Mouse (Mus musculus) embryonic facial prominence, embryonic 11.5 days (tissue): ENCODE results near the gene Med9. TPM values are rescaled to one million over a fixed set of nuclear protein-coding genes. Genes with fewer than 3 reads are reported as not detected.
"Not testable (repeated sequence)": the region's sequence is repeated elsewhere in the genome, so short reads cannot be mapped to it uniquely, and the experiment has no call there.

Experiments used
- ATAC-seq: fragments of 200-750 bp; cut with Nextera tagmentation; replicated peaks from 2 replicates; pipeline ENCODE4 v1.8.0; 2017; ENCODE audit warnings: low read depth; ENCODE audit not compliant: insufficient number of reproducible peaks, low FRiP score, low TSS enrichment
- DNase-seq: peaks from one replicate; pipeline ENCODE4 v3.0.0-alpha.2; 2015; ENCODE audit warnings: low spot score
- H3K27ac ChIP-seq: fragments of 300-500 bp; sonication (generic); replicated peaks from 2 replicates; pipeline ENCODE4 v1.5.1; 2014; ENCODE audit warnings: mild to moderate bottlenecking, low read depth, low read length, control low read depth
- H3K27me3 ChIP-seq: fragments of 300-500 bp; sonication (generic); 2 replicates; pipeline ENCODE4 v1.6.1; 2014; ENCODE audit warnings: mild to moderate bottlenecking, low read length, moderate library complexity, mixed read lengths; ENCODE audit not compliant: control insufficient read depth, insufficient read depth
- H3K36me3 ChIP-seq: fragments of 300-500 bp; sonication (generic); replicated peaks from 2 replicates; pipeline ENCODE4 v1.6.1; 2014; ENCODE audit warnings: low read depth, mild to moderate bottlenecking, low read length, moderate library complexity, mixed read lengths; ENCODE audit not compliant: control insufficient read depth, insufficient read depth
- H3K4me1 ChIP-seq: fragments of 300-500 bp; sonication (generic); 2 replicates; pipeline ENCODE4 v1.6.1; 2014; ENCODE audit warnings: low read length, mixed read lengths; ENCODE audit not compliant: control insufficient read depth, insufficient read depth
- H3K4me2 ChIP-seq: fragments of 300-500 bp; sonication (generic); 2 replicates; pipeline ENCODE4 v1.6.1; 2014; ENCODE audit warnings: low read depth, mild to moderate bottlenecking, control low read depth, low read length, moderate library complexity
- H3K4me3 ChIP-seq: fragments of 300-500 bp; sonication (generic); 2 replicates; pipeline ENCODE4 v1.5.1; 2014; ENCODE audit warnings: low read depth, low read length, control low read depth
- H3K9ac ChIP-seq: fragments of 300-500 bp; sonication (generic); replicated peaks from 2 replicates; pipeline ENCODE4 v1.6.1; 2014; ENCODE audit warnings: mild to moderate bottlenecking, control low read depth, low read length
- H3K9me3 ChIP-seq: fragments of 300-500 bp; sonication (generic); replicated peaks from 2 replicates; pipeline ENCODE4 v1.6.1; 2016; ENCODE audit warnings: mild to moderate bottlenecking, low read length, inconsistent platforms, mixed read lengths; ENCODE audit not compliant: control insufficient read depth
- WGBS: fragments of 180-500 bp; shearing (Covaris S2); extraction: QIAGEN DNeasy Blood & Tissue Kit; methylation state at CpG from one replicate; pipeline ENCODE4 v1.1.7; 2014; 5-methylcytosine and 5-hydroxymethylcytosine counted together
- polyA plus RNA-seq: library from polyadenylated mRNA; unstranded; fragments of >200 nt; fragmentation: Nextera tagmentation; extraction: Ambion mirVana; gene quantifications from 2 replicates; pipeline ENCODE4 v1.2.1, GENCODE M21; 2014

Gene Med9
- polyA plus RNA-seq, 1 experiment from 2014 or later = 40.9 TPM

- peak; percentile 9 for DNase-seq
- no peak overlapping the region for H3K4me3 ChIP-seq
- H3K27ac ChIP-seq = no peak overlapping the region
- no peak overlapping the region for H3K9ac ChIP-seq
- 47% methylated on average over 12 of the region's 12 CpGs for WGBS
- H3K36me3 ChIP-seq = no peaks in the 10 kb centered on the region
- H3K4me2 ChIP-seq = no peak overlapping the region
- H3K4me1 ChIP-seq = no peaks in the 10 kb centered on the region
- H3K9me3 ChIP-seq = no peaks in the 10 kb centered on the region
- H3K27me3 ChIP-seq = no peaks in the 10 kb centered on the region
- ATAC-seq = no peak
Measured at GRCm38 (mm10) chr11:59933943-59934342, 14.1 kb upstream of the Med9 start.

GRCm38 (mm10) chr11:59937023-59937422 lies 11.0 kb upstream of the Med9 start:
- no peak for ATAC-seq
- H3K27me3 ChIP-seq = no peaks in the 10 kb centered on the region
- no peak for DNase-seq
- no peak overlapping the region for H3K27ac ChIP-seq
- no peaks in the 10 kb centered on the region for H3K36me3 ChIP-seq
- H3K4me1 ChIP-seq = no peaks in the 10 kb centered on the region
- no peaks in the 10 kb centered on the region for H3K9me3 ChIP-seq
- no peak overlapping the region for H3K9ac ChIP-seq
- H3K4me2 ChIP-seq = no peak overlapping the region
- WGBS = 89% methylated on average over 3 of the region's 3 CpGs
- no peak overlapping the region for H3K4me3 ChIP-seq

- Histone ChIP-seq H3K27ac (no peak overlapping the region), H3K9me3 (no peaks in the 10 kb centered on the region), H3K4me2 (no peak overlapping the region), H3K27me3 (no peaks in the 10 kb centered on the region), H3K4me1 (no peaks in the 10 kb centered on the region), H3K4me3 (no peak overlapping the region), H3K9ac (no peak overlapping the region), H3K36me3 (no peaks in the 10 kb centered on the region)
- 36% methylated on average over 2 of the region's 2 CpGs for WGBS
- no peak for DNase-seq
- no peak for ATAC-seq
Measured at GRCm38 (mm10) chr11:59937615-59938014, 10.4 kb upstream of the Med9 start.

GRCm38 (mm10) chr11:59939821-59940220 lies 8.2 kb upstream of the Med9 start:
- no peak for DNase-seq
- Histone ChIP-seq H3K9me3 (no peaks in the 10 kb centered on the region), H3K4me2 (no peak overlapping the region), H3K36me3 (no peaks in the 10 kb centered on the region), H3K27ac (no peak overlapping the region), H3K9ac (no peak overlapping the region), H3K4me3 (no peak overlapping the region), H3K4me1 (no peaks in the 10 kb centered on the region), H3K27me3 (no peaks in the 10 kb centered on the region)
- 87% methylated on average over 1 of the region's 1 CpGs for WGBS
- ATAC-seq = no peak

GRCm38 (mm10) chr11:59940645-59941044 lies 7.4 kb upstream of the Med9 start:
- Histone ChIP-seq H3K4me1 (no peaks in the 10 kb centered on the region), H3K36me3 (no peaks in the 10 kb centered on the region), H3K4me3 (no peak overlapping the region), H3K27me3 (no peaks in the 10 kb centered on the region), H3K4me2 (no peak overlapping the region), H3K9me3 (no peaks in the 10 kb centered on the region), H3K27ac (no peak overlapping the region), H3K9ac (no peak overlapping the region)
- ATAC-seq (no peak), DNase-seq (no peak)
- 66% methylated on average over 3 of the region's 3 CpGs for WGBS

- Histone ChIP-seq H3K27me3 (no peaks in the 10 kb centered on the region), H3K4me1 (no peaks in the 10 kb centered on the region), H3K9me3 (no peaks in the 10 kb centered on the region), H3K4me2 (no peak overlapping the region), H3K36me3 (no peaks in the 10 kb centered on the region), H3K27ac (no peak overlapping the region), H3K9ac (no peak overlapping the region), H3K4me3 (no peak overlapping the region)
- ATAC-seq = no peak
- WGBS = 16% methylated on average over 3 of the region's 3 CpGs
- no peak for DNase-seq
Measured at GRCm38 (mm10) chr11:59941391-59941790, 6.6 kb upstream of the Med9 start.

- H3K4me3 ChIP-seq, H3K9ac ChIP-seq, DNase-seq, H3K4me2 ChIP-seq, H3K27me3 ChIP-seq, H3K4me1 ChIP-seq, ATAC-seq, H3K36me3 ChIP-seq, H3K9me3 ChIP-seq, H3K27ac ChIP-seq: not testable (repeated sequence)
- 86% methylated on average over 9 of the region's 10 CpGs for WGBS
Measured at GRCm38 (mm10) chr11:59944855-59945254, 3.2 kb upstream of the Med9 start.

GRCm38 (mm10) chr11:59948401-59948767 lies 378 bp downstream of the Med9 start:
- peak overlapping the region; percentile 99 for H3K9ac ChIP-seq

More at GRCm38 (mm10) chr11:59948401-59948767, 378 bp downstream of the Med9 start:
- Histone ChIP-seq H3K36me3 (no peaks in the 10 kb centered on the region), H3K27me3 (no peaks in the 10 kb centered on the region), H3K4me2 (peak overlapping the region; percentile 82), H3K9me3 (no peaks in the 10 kb centered on the region), H3K4me1 (no peaks in the 10 kb centered on the region), H3K27ac (peak overlapping the region; percentile 44; the same call in 1 of the 2 replicates), H3K4me3 (peak overlapping the region; percentile 96)
- ATAC-seq (0 out of 2 replicates have a peak, but pooled peaks have one; percentile 53), DNase-seq (peak; percentile 31)
- 2% methylated on average over 16 of the region's 16 CpGs for WGBS
